Mouse (Mus musculus): ENCODE results near the gene 2210016L21Rik.

DNA sequence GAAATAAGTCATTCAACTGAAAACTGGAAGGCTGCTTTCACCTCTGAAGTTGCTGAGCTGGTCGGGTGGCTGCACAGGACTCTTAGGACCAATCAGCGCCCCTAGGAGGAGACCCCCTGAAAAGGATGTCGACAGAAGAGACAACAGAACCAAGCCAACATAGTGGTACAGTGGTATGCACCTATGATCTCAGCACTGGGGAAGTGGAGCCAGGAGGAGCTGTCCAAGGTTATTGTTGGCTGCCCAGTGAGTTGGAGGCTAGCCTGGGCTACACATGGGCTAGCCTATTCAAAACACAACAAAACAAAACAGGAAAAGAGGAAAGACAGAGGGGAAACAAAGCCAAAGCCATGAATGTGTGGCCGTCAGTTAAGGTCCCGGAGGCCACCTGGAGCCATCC lies 16.1 kb downstream of the 2210016L21Rik start:
- TF ChIP-seq POLR2A (IDR thresholded peaks at IDR 0.05; ENCODE audit: borderline replicate concordance, insufficient read depth, low read length): no peak
- TF ChIP-seq CTCF (IDR thresholded peaks at IDR 0.05; ENCODE audit: borderline replicate concordance, insufficient read depth, low read depth, low read length): no peak

Measured in cerebellum, adult 2 months (tissue).